Mouse (Mus musculus): ENCODE measurements around the gene H2-Ab1. TPM values are rescaled to one million over a fixed set of nuclear protein-coding genes. Genes with fewer than 3 reads are reported as not detected.

H2-Ab1 gene
- polyA plus RNA-seq, 1 experiment from 2014 or later: 18.1 TPM

GRCm38 (mm10) chr17:34285371-34285770, 27.9 kb downstream of the H2-Ab1 start:
- WGBS: 62% methylated on average over 4 of the region's 4 CpGs
- H3K4me2 ChIP-seq (ENCODE audit: low read depth, low read length): no peak overlapping the region
- H3K4me3 ChIP-seq (replicated peaks; ENCODE audit: low read length): no peak overlapping the region
- no peak overlapping the region for H3K9ac ChIP-seq (ENCODE audit: low read length)
- H3K36me3 ChIP-seq (ENCODE audit: control insufficient read depth, insufficient read depth, low read length): no peaks in the 10 kb centered on the region
- no peaks in the 10 kb centered on the region for H3K9me3 ChIP-seq (replicated peaks; ENCODE audit: control insufficient read depth, low read length)
- H3K27me3 ChIP-seq (ENCODE audit: control insufficient read depth, insufficient read depth, low read length): no peaks in the 10 kb centered on the region
- H3K27ac ChIP-seq (ENCODE audit: low read length): no peak overlapping the region
- ATAC-seq (ENCODE audit: insufficient read depth, low FRiP score): no peak
- no peaks in the 10 kb centered on the region for H3K4me1 ChIP-seq (ENCODE audit: control insufficient read depth, insufficient read depth, low read length)

- ATAC-seq (ENCODE audit: insufficient read depth, low FRiP score): no peak
- WGBS: 33% methylated on average over 4 of the region's 4 CpGs
- no peaks in the 10 kb centered on the region for H3K36me3 ChIP-seq (ENCODE audit: control insufficient read depth, insufficient read depth, low read length)
- H3K9ac ChIP-seq (ENCODE audit: low read length): no peak overlapping the region
- H3K27me3 ChIP-seq (ENCODE audit: control insufficient read depth, insufficient read depth, low read length): no peaks in the 10 kb centered on the region
- no peak overlapping the region for H3K4me3 ChIP-seq (replicated peaks; ENCODE audit: low read length)
- no peaks in the 10 kb centered on the region for H3K9me3 ChIP-seq (replicated peaks; ENCODE audit: control insufficient read depth, low read length)
- H3K27ac ChIP-seq (ENCODE audit: low read length): no peak overlapping the region
- H3K4me1 ChIP-seq (ENCODE audit: control insufficient read depth, insufficient read depth, low read length): no peaks in the 10 kb centered on the region
- H3K4me2 ChIP-seq (ENCODE audit: low read depth, low read length): no peak overlapping the region
These were observed 28.4 kb downstream of the H2-Ab1 start for GRCm38 (mm10) chr17:34285848-34286247.

- WGBS: 70% methylated on average over 5 of the region's 5 CpGs
- no peak overlapping the region for H3K4me3 ChIP-seq (replicated peaks; ENCODE audit: low read length)
These were observed 29.0 kb downstream of the H2-Ab1 start for GRCm38 (mm10) chr17:34286501-34286900.

GRCm38 (mm10) chr17:34286999-34287398, 29.5 kb downstream of the H2-Ab1 start:
- H3K9me3 ChIP-seq (replicated peaks; ENCODE audit: control insufficient read depth, low read length): no peaks in the 10 kb centered on the region

More at GRCm38 (mm10) chr17:34286501-34286900, 29.0 kb downstream of the H2-Ab1 start:
- no peak overlapping the region for H3K27ac ChIP-seq (ENCODE audit: low read length)
- H3K27me3 ChIP-seq (ENCODE audit: control insufficient read depth, insufficient read depth, low read length): no peaks in the 10 kb centered on the region
- no peak overlapping the region for H3K4me2 ChIP-seq (ENCODE audit: low read depth, low read length)
- H3K9ac ChIP-seq (ENCODE audit: low read length): no peak overlapping the region
- ATAC-seq (ENCODE audit: insufficient read depth, low FRiP score): no peak
- H3K36me3 ChIP-seq (ENCODE audit: control insufficient read depth, insufficient read depth, low read length): no peaks in the 10 kb centered on the region
- no peaks in the 10 kb centered on the region; the same call in 1 of the 2 replicates for H3K4me1 ChIP-seq (ENCODE audit: control insufficient read depth, insufficient read depth, low read length)
- no peaks in the 10 kb centered on the region for H3K9me3 ChIP-seq (replicated peaks; ENCODE audit: control insufficient read depth, low read length)

GRCm38 (mm10) chr17:34287648-34288047, 30.2 kb downstream of the H2-Ab1 start, which contains the start of gene H2-Aa:
H2-Aa (minus strand) TSS chr17:34287823.
- no peak within 1 kb of the TSS for H3K4me2 ChIP-seq (ENCODE audit: low read depth, low read length)
- H3K36me3 ChIP-seq (ENCODE audit: control insufficient read depth, insufficient read depth, low read length): no peaks in the 10 kb centered on the region
- H3K27me3 ChIP-seq (ENCODE audit: control insufficient read depth, insufficient read depth, low read length): no peaks in the 10 kb centered on the region
- no peak within 1 kb of the TSS for H3K4me3 ChIP-seq (replicated peaks; ENCODE audit: low read length)
- no peaks in the 10 kb centered on the region; the same call in 1 of the 2 replicates for H3K4me1 ChIP-seq (ENCODE audit: control insufficient read depth, insufficient read depth, low read length)
- WGBS: 15% methylated on average over 8 of the region's 8 CpGs
- no peak within 1 kb of the TSS for H3K27ac ChIP-seq (ENCODE audit: low read length)
- no peak within 1 kb of the TSS for H3K9ac ChIP-seq (ENCODE audit: low read length)
- ATAC-seq (ENCODE audit: insufficient read depth, low FRiP score): peak; percentile 71; the same call in 1 of the 2 replicates
- H3K9me3 ChIP-seq (replicated peaks; ENCODE audit: control insufficient read depth, low read length): no peaks in the 10 kb centered on the region

More at GRCm38 (mm10) chr17:34286999-34287398, 29.5 kb downstream of the H2-Ab1 start:
- Histone ChIP-seq H3K4me3 (replicated peaks; ENCODE audit: low read length) (no peak overlapping the region), H3K9ac (ENCODE audit: low read length) (no peak overlapping the region), H3K36me3 (ENCODE audit: control insufficient read depth, insufficient read depth, low read length) (no peaks in the 10 kb centered on the region), H3K4me2 (ENCODE audit: low read depth, low read length) (no peak overlapping the region), H3K27ac (ENCODE audit: low read length) (no peak overlapping the region), H3K27me3 (ENCODE audit: control insufficient read depth, insufficient read depth, low read length) (no peaks in the 10 kb centered on the region), H3K4me1 (ENCODE audit: control insufficient read depth, insufficient read depth, low read length) (no peaks in the 10 kb centered on the region; the same call in 1 of the 2 replicates)
- no peak for ATAC-seq (ENCODE audit: insufficient read depth, low FRiP score)
- 53% methylated on average over 6 of the region's 6 CpGs for WGBS

- Histone ChIP-seq H3K9ac (ENCODE audit: low read length) (no peak overlapping the region), H3K4me2 (ENCODE audit: low read depth, low read length) (no peak overlapping the region), H3K4me1 (ENCODE audit: control insufficient read depth, insufficient read depth, low read length) (no peaks in the 10 kb centered on the region; the same call in 1 of the 2 replicates), H3K27me3 (ENCODE audit: control insufficient read depth, insufficient read depth, low read length) (no peaks in the 10 kb centered on the region), H3K4me3 (replicated peaks; ENCODE audit: low read length) (no peak overlapping the region), H3K36me3 (ENCODE audit: control insufficient read depth, insufficient read depth, low read length) (no peaks in the 10 kb centered on the region), H3K27ac (ENCODE audit: low read length) (no peak overlapping the region), H3K9me3 (replicated peaks; ENCODE audit: control insufficient read depth, low read length) (no peaks in the 10 kb centered on the region)
- no peak for ATAC-seq (ENCODE audit: insufficient read depth, low FRiP score)
- 74% methylated on average over 3 of the region's 3 CpGs for WGBS
These were observed 30.6 kb downstream of the H2-Ab1 start for GRCm38 (mm10) chr17:34288131-34288530.

GRCm38 (mm10) chr17:34291609-34292008, 34.1 kb downstream of the H2-Ab1 start:
- Histone ChIP-seq H3K36me3 (ENCODE audit: control insufficient read depth, insufficient read depth, low read length) (no peaks in the 10 kb centered on the region), H3K9me3 (replicated peaks; ENCODE audit: control insufficient read depth, low read length) (no peaks in the 10 kb centered on the region), H3K27me3 (ENCODE audit: control insufficient read depth, insufficient read depth, low read length) (no peaks in the 10 kb centered on the region), H3K9ac (ENCODE audit: low read length) (no peak overlapping the region), H3K4me2 (ENCODE audit: low read depth, low read length) (no peak overlapping the region), H3K4me3 (replicated peaks; ENCODE audit: low read length) (no peak overlapping the region), H3K27ac (ENCODE audit: low read length) (no peak overlapping the region), H3K4me1 (ENCODE audit: control insufficient read depth, insufficient read depth, low read length) (no peaks in the 10 kb centered on the region; the same call in 1 of the 2 replicates)
- peak; percentile 82; the same call in 1 of the 2 replicates for ATAC-seq (ENCODE audit: insufficient read depth, low FRiP score)
- WGBS: 14% methylated on average over 8 of the region's 8 CpGs

GRCm38 (mm10) chr17:34292570-34292969, 35.1 kb downstream of the H2-Ab1 start:
- Histone ChIP-seq H3K27me3 (ENCODE audit: control insufficient read depth, insufficient read depth, low read length) (no peaks in the 10 kb centered on the region), H3K4me3 (replicated peaks; ENCODE audit: low read length) (no peak overlapping the region), H3K4me1 (ENCODE audit: control insufficient read depth, insufficient read depth, low read length) (no peaks in the 10 kb centered on the region; the same call in 1 of the 2 replicates), H3K36me3 (ENCODE audit: control insufficient read depth, insufficient read depth, low read length) (no peaks in the 10 kb centered on the region), H3K9me3 (replicated peaks; ENCODE audit: control insufficient read depth, low read length) (no peaks in the 10 kb centered on the region), H3K9ac (ENCODE audit: low read length) (no peak overlapping the region), H3K4me2 (ENCODE audit: low read depth, low read length) (no peak overlapping the region), H3K27ac (ENCODE audit: low read length) (no peak overlapping the region)
- WGBS: 87% methylated on average over 4 of the region's 4 CpGs
- ATAC-seq (ENCODE audit: insufficient read depth, low FRiP score): no peak

- Histone ChIP-seq H3K27me3 (ENCODE audit: control insufficient read depth, insufficient read depth, low read length) (no peaks in the 10 kb centered on the region), H3K9ac (ENCODE audit: low read length) (no peak overlapping the region), H3K4me2 (ENCODE audit: low read depth, low read length) (no peak overlapping the region), H3K4me3 (replicated peaks; ENCODE audit: low read length) (no peak overlapping the region), H3K4me1 (ENCODE audit: control insufficient read depth, insufficient read depth, low read length) (no peaks in the 10 kb centered on the region; the same call in 1 of the 2 replicates), H3K36me3 (ENCODE audit: control insufficient read depth, insufficient read depth, low read length) (no peaks in the 10 kb centered on the region), H3K9me3 (replicated peaks; ENCODE audit: control insufficient read depth, low read length) (no peaks in the 10 kb centered on the region), H3K27ac (ENCODE audit: low read length) (no peak overlapping the region)
- WGBS: 36% methylated on average over 2 of the region's 2 CpGs
- ATAC-seq (ENCODE audit: insufficient read depth, low FRiP score): no peak
These were observed 36.0 kb downstream of the H2-Ab1 start for GRCm38 (mm10) chr17:34293533-34293932.

Measured in stomach, embryonic 16.5 days (tissue).